Mouse (Mus musculus) liver, adult (tissue): ENCODE results near the gene Notch2.

Experiments
- GATA4 ChIP-seq: IDR thresholded peaks from 2 replicates; pipeline ENCODE4 v1.6.1; 2014; ENCODE audit warnings: mild to moderate bottlenecking, low read length; ENCODE audit not compliant: insufficient replicate concordance

The Notch2 gene

DNA sequence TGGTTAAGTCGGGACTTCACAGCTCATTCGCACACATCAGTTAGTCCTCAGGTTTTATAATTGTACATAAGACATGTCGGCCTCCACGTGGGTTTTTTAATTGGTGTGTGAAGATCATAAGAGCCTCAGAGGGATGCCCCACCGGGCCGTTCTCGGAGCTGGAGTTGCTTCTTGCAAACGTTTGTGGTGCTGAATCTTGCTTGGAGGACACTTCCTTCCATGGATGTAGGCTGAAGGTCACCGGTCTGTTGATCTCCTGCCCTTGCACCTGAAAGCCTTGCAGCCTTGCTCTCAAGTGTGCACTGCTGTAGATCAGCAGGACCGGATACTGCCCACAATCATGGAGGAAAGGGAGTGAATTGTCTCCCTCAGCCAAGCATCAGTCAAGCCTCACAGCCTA is 137.7 kb downstream of the Notch2 start:
- no peak for TF ChIP-seq GATA4

DNA sequence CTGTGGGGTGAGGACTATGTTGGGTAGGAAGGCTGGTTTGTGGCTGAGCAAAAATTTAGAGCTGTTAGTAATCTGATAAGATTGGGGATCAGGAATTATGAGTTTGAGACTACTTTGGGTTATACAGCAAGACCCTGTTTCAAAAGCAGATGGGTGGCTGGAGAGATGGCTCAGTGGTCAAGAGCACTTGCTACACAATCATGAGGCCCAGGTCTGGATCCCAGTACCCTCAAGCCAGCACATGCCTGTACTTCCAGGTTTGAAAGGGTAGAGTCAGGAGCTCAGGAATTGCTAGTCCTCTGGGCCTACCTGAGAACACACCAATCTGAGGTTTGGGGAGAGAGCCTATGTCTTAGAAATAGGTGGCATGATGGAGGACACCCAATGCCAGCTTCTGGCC is 140.1 kb downstream of the Notch2 start:
- TF ChIP-seq GATA4: no peak

DNA sequence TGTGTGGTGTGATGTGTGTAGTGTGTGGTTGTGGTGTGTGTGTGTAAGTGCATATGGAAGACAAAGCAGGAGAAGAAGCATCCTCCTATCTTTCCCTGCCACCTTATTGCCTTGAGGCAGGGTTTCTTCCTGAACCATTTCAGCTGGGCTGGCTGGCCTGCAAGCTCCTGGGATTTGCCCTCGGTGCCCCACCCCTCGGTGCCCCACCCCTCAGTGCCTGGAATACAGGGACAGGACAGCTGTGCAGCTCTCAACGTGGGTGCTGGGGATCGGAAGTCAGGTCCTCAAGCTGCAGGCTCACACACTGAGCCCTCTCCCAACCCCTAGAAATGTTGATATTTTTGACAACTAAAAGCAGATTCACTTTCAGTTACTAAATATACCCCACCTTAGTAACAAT is 142.8 kb downstream of the Notch2 start:
- no peak for TF ChIP-seq GATA4

DNA sequence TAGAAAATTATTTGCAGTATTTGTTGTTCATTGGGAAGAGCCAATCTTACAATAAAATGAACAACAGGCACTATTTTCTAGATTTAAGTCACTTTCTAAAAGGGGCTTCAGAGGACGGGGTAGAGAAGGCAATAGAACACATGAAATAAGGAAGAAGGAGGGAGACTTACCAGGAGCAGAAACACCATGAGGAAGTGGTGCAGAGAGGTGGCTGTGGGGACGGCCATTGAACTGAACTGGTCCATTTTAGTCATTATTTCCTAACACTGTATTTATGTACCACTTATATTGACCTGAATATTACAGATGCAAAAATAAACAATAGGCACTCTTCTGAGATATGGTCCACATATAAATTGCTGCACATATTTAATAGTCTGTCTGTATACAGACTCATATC is 143.7 kb downstream of the Notch2 start:
- no peak for TF ChIP-seq GATA4

DNA sequence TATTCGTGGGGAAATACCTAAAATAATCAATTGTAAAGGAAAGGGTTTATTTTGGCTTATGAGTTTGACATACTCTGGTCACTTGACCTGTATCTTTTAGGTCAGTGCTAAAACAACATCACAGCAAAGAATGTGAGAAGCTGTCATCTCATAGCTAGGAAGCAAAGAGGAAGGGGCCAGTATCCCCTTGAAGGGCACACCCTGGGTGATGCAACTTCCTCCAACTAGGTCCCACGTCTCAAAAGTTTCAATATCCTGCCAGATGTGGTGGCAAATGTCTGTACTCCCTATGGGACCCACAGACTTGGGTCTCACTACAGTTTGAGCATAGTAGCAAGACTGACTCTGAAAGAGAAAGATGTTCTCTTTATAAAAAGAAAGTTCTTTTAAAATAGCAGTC is 144.3 kb downstream of the Notch2 start:
- TF ChIP-seq GATA4: no peak

DNA sequence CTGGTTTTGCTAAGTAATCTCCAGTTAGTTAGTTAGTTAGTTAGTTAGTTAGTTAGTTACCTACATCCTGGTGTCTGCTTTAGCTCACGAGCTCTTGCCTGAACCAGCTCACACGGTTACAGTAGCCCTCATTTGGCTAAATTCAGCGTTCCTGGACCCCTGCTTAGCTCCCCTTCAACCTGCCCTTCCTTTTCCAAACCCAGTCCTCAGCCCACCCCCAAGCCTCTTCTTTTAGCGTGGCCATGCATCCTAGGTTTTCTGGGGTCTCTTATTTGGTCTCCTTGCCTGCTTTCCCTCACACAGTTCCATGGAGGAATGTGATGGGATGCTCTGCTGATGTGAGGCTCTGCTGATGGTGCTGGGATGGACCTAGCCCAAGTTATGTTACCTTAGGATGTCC is 145.3 kb downstream of the Notch2 start:
- no peak for TF ChIP-seq GATA4

DNA sequence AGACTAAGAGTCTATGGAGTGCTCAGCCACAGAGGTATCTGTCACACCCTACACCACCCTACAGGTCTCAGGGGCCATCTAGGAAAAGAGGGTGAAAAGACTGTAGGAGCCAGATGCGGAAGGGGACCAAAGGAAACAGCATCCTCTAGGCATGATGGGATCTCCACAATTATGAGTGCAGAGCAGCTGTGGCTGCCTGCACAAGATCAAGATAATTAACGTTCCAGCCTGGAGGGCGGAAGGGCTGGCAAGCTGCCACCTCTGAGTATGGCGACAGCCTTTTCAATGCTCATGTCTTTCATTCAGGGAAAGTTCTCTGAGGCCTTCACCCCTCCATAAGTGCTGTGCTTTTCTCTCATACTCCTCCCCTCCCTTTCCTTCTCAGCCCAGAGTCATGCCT is 146.0 kb downstream of the Notch2 start:
- no peak for TF ChIP-seq GATA4

DNA sequence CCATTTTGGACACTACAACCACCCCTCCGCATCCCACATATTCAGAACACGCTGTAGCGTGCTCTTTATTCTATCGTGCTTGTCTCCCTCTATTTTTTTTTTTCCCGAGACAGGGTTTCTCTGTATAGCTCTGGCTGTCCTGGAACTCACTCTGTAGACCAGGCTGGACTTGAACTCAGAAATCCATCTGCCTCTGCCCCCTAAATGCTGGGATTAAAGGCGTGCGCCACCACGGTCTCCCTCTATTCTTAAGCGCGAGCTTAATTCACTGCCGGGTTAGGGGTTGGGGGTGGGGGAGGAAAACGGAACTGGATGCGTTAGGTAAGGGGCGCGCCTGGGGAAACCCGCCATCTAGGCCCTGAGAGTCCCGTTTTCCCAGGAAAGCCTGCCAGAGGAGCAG is 147.0 kb downstream of the Notch2 start, which contains the start of gene Adam30:
Gene Adam30, plus strand, starts transcription at position 301 of the 400 bp plus-strand sequence.
- TF ChIP-seq GATA4: no peak

DNA sequence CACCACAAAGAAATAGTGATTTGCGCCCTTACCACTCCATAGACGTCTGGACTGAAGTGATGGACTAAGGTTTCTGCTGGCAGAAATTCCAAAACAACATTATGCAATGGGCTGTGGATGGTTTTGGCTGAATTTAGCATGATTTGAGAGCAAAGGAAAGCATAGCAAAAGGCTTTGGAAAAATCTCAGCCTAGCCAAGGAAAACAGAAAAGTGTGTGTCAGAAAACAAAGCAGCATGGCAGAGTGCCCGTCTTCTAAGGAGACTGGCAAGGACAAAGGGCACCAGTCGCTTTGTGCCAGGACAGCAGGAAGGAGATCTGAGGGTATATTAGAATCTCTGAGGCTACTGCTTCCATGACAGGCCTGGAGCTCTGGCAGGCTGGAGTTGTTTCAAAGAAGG is 165.0 kb downstream of the Notch2 start:
- no peak for TF ChIP-seq GATA4

DNA sequence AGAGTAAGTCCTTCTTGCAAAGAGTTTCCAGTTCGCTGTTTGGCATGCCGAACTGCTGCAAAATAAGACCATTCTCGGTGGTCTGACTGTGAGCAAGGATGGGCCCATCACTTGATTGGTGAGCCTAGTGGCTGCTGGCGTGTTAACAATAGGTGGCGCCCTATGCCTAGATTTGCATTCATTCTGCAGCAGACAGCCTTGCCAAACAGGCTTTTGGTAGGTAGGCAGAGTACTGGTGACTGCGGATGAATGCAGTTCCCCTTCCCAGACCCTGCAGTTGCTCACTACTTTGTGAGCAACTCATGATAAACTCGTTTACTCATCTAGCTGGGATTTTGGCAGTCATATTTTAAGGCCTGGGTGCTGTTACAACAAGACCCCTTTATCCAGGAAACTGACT is 167.5 kb downstream of the Notch2 start:
- no peak for TF ChIP-seq GATA4

DNA sequence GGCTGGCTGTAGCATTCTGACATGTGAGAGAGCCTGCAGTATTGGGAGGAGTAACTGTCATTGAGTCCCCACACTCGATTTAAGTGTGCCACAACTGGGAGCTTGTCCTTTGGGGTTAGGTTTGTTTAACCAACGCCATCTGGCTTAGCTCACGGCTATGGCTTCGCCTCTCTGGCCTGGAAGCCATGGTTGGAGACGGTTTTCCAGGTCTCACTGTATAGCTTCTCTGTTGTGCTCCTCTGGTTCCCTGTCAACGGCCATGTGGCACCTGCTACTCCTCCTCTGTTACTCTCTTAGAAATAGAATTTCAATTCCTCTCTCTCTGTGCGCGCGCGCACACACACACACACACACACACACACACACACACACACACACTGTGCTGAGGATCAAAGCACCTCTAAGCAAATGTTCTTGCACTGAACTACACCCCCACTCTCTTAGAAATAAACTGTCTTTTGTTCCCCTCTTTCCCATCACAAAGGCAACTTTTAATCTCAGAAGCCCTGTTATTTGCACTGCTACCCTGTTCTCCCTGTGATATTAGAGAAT is 171.9 kb downstream of the Notch2 start:
- no peak for TF ChIP-seq GATA4

DNA sequence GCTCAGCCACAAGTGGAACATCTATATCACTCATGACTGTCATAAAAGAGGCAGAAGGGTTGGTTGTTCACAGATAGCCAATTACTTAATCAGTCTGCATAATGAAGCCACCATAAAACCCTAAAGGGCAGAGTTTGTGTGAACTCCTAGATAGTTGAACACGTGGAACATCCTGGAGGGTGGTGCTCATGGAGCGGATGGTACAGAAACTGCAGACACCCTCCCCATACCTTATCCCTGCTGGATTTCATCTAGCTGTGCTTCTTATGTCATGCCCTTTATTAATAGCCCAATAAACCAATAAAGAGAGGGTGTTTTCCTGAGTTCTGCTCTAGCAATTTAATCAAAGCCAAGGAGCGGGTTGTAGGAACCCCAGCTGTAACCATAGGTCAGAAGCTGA is 174.4 kb downstream of the Notch2 start:
- TF ChIP-seq GATA4: no peak

DNA sequence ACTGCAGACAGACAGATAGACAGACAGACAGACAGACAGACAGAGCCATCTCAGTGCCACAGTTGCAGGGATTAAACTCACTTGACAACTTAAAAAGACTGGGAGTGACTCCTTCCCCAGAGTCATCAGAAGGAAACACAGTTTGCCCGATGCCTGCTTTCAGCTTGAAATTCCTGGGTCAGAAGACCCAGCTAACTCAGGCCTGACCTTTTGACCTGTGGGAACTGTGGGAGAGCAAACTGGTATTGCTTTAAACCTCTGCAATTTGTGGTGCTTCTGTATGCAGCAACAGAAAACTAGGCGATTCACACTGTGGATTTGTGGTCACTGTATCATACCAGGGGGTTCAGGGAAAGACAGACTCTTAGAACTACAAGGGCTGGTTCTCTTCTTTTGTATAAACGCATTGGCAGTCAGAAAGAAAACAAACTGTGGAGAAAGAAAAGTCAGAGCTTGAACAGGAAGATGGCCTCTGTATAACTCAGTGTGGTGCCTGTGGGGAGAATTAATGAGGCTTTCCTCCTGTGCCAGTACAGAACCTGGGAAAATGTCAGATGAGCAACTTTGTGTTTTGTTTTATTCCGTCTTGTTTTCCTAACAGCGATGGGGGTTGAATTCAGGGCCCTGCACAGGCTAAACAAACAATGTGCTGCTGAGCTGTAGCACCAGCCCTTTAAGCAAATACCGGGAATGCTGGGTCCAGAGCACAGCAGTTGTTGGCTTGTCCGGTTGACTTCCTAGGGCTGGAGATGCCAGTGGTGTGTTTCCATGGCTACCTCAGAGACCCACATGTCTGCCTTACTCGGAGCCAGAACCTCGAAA is 184.6 kb downstream of the Notch2 start:
- no peak for TF ChIP-seq GATA4

DNA sequence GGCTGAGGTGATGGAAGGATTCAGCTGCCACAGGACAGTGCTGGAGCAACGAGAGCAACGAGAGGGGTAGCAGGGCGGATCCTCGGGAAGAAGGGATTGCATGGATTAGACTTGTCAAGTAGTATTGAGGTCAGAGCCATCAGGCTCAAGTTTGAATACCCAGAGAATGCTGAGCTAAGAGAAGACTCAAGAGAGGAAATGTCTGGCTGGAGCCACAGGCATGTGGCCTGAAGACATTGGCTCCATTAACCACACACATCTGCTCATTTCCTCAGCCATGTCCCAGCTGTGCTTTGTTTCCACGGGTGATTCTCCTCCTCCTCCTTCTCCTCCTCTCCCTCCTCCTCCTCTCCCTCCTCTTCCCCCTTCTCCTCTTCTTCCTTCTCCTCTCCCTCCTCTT is 186.4 kb downstream of the Notch2 start:
- no peak for TF ChIP-seq GATA4
